Mouse (Mus musculus) kidney, adult 18-20 months (tissue): ENCODE measurements at regions not wholly inside any gene's neighbourhood (a gene's known extent, or its start where the extent isn't known, plus 50 kb on each side); places are given as distances from the start of the nearest gene placed in this dataset.

ENCODE experiments used
- DNase-seq: peaks from one replicate; pipeline ENCODE4 v3.0.0; 2021

DNA sequence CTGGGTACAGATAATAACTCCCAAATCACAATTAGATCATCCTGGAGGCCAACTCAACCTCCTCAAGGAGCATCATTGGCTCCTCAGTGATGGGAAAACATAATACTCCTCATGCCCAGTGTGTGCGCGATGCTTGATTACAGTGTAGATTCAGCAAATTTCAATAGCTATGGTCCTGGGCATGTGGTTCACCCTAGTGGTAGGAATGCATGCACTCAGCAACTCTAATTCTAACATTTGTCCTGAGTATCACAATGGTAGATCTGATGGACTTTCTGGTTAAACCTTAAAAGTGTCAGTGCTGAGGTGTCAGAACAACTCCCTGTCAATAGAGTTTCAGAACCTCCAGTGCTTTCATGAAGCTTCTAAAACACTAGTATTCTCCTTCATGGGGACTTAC, 442.0 kb downstream of the Hsfy2 start:
- DNase-seq, result no peak

- no peak for DNase-seq
These were observed 453.6 kb downstream of the Hsfy2 start for GRCm38 (mm10) chr1:56183503-56184198.

DNA sequence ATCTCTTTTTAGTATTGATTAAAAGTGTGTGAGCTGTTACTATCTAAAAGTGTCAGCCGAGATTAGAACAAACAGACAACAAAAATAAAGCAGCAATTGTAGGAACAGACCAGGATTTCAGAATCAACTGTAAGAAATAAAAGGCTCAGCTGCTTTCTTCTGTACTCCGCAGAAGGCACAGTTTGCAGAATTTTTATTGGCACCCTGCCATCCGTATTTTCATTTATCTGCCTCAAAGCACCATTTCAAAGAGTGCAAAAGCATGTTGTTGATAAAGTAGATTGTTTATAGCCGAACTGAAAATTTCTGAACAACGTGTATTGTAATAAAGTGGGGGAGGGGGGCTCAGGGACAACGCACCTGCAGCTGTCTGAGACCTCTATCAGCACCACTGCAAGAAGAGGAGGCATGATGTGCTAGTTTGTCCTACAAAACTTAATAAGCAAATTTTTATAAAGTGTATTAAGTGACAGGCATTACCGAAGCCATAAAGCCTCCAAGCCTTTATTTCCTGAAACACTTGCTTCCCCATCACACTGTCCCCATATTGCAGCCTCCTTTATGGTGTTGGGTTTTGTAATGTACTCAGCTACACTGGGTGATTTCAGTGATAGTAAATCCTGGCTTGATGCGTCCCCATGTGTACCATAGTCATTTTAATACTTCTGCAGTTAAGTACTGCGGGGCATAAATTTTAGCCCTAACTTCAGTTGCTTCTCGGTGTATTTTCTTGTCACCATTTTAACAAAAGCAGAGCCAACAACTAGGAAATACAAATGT, 457.8 kb downstream of the Hsfy2 start:
- DNase-seq, result no peak

DNA sequence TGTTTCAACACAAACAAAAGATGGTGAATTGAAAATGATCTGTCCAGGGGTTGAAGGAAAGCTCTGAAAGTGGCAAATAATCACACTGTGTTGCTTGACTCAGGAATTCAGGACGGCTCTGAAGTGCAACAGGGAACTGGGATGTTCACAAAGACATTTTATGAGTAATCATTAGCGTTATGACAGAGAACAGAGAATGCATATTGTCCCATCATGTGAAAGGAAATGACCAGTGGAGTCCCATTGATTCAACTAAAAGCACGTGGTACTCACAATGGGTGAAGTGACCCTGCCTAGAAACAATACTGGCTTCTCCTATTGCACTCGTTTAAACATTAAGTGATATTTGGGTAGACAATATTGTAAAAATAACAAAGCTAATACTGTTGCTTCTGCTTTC, 466.1 kb downstream of the Hsfy2 start:
- no peak for DNase-seq

GRCm38 (mm10) chr1:56168712-56169111, 468.5 kb downstream of the Hsfy2 start:
- DNase-seq, result no peak

- no peak for DNase-seq
These were observed 469.2 kb downstream of the Hsfy2 start for GRCm38 (mm10) chr1:56168063-56168462.

DNA sequence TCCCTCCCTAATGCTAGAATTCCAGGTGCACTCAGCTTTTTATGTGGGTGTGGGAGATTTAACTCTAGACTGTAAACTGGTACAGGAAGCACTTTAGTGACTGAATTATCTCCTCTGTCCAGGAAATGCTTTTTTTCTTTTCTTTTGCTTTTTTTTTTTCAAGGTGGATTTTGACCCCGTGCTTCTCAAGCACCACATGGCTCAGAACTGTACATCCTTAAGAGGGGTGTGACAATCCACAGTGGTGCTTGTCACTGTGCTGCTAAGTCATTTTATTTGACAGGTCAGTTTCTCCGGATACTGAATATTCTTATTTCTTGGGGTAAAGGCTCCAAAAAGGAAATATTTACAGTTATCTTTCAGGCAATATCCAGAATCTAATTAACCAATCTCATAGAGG, 472.0 kb downstream of the Hsfy2 start:
- DNase-seq, result no peak

- no peak for DNase-seq
These were observed 472.9 kb downstream of the Hsfy2 start for GRCm38 (mm10) chr1:56164366-56164765.

- no peak for DNase-seq
These were observed 506.3 kb downstream of the Hsfy2 start for GRCm38 (mm10) chr1:56130951-56131350.

GRCm38 (mm10) chr1:56089254-56089834, 547.9 kb downstream of the Hsfy2 start:
- DNase-seq, result no peak

DNA sequence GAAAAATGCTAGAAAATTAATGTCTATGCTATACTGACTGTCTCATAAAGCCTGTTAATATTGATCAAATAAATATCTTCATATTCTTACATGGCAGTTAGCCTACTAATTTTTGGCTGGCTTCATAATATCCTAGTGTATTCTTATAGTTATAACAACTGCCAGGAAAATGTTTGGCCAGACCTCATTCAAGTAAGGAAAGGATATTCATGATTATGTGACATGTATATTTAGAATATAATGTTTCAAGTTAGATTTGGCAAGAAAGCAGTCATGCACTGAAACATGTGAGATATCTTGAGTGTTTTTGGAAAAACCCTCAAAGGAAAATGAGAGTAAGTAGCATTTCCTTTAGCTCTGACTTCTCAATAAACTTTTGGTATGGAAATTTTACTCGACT, 548.9 kb downstream of the Hsfy2 start:
- DNase-seq, result no peak

- DNase-seq, result no peak
These were observed 560.5 kb downstream of the Hsfy2 start for GRCm38 (mm10) chr1:56076757-56077156.

DNA sequence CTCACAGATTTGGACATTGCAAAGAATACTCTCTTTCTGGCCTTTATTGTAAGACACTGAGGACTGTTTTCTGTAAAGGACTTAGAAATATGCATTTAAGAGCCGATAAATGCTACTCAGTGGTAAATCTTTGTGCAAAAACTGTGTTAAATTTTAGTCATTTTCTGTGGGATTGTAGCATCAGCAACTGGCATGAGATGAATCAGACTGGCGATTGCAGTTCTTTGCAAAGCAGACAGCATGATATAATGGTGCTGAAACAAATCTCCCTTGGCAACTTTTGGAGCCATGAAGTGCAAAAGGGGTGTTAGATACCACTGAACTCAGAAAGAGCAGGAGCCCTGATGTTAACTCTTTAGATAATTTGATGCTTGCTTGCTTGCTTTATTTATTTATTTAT, 565.0 kb downstream of the Hsfy2 start:
- no peak for DNase-seq

DNA sequence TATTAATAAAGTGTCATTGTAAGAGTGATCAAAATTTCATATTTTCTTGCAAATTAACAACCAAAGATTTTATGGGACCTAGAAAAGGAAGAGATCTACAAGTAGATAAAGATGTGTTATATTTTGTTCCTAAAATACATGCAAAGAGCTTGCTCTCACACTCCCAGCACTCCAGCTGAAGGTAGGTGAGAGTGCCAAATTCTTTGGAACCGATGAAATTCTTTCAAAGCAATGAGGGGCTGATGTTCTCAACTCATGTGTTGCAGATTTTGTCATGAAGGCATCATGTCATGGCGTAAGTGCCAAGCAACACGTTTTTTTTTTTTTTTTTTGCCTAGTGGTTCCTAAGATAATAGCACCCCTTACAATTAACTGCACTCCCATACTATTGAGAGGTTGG, 573.8 kb downstream of the Hsfy2 start:
- no peak for DNase-seq
